Mouse (Mus musculus): Measurements from ENCODE around the gene Scn4b.

DNA sequence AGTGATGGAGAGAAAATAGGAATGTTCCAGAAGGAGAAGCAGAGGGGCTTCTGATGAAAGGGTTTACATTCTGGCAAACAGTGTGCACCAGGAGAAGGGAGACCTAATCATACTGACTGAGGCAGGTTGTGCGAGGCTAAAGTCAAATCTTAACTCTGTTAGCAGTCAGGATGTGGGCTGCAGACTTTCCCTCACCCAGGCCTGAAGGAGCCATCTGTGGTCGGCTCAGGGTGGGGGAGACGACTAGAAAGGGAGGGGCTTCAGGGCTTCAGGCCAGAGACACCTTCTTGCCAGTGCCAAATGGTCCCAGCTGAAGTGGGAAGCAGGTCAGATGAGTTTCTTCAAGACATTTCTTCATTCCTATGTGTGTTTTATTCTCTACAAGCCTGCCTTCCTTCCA is 39.8 kb upstream of the Scn4b start:
- TF ChIP-seq CTCF (IDR thresholded peaks at IDR 0.05; ENCODE audit: control insufficient read depth, insufficient read depth, insufficient replicate concordance, low read depth, low read length) (no peak), POLR2A (IDR thresholded peaks at IDR 0.05; ENCODE audit: control insufficient read depth, low read depth, low read length) (no peak)
